Mouse (Mus musculus): ENCODE data around the gene Emb.

DNA sequence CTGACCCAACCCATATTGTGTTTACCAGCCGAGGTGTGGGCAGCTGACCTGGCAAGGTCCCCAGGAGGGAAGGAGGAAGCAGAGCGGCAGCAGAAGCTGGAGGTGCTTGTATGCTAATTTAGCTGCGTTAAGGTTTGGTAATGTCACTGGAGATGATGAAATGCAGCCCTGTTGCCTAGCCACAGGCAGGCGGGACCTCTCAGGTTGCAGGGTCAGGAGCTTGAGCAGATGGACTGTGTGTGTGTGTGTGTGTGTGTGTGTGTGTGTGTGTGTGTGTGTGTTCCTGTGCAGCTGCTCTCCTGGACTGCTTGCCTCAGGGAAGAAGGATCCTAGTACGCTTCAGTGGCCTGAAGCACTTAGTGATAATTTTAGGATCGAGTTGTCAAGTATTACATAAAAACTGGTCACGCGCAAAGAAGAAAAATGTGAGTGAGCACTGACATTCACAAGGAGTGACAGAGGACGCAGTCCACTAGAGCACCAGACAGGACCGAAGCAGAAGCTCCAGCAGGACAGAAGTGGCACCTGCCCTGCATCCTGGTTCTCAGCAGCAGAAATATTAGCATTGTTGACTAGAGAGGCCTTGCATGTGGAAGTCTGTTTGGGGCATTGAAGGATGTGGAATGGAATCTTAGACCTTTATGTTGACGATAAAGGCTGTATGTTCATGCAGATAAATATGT, 27.3 kb downstream of the Emb start:
- TF ChIP-seq POLR2A (IDR thresholded peaks at IDR 0.05; ENCODE audit: control insufficient read depth in 1 of 2, insufficient read depth in 1 of 2, low read depth in 1 of 2, low read length in 2 of 2, poor library complexity in 1 of 2) (no peak), CTCF (IDR thresholded peaks at IDR 0.05 in 2 of 3, conservative IDR thresholded peaks at IDR 0.05 in 1 of 3; ENCODE audit: control insufficient read depth in 1 of 3, insufficient read depth in 1 of 3, low read depth in 2 of 3, low read length in 3 of 3, poor library complexity in 1 of 3, severe bottlenecking in 1 of 3) (no peak), USF2 (IDR thresholded peaks at IDR 0.05; ENCODE audit: borderline replicate concordance in 1 of 2, insufficient read depth in 1 of 2, low read depth in 1 of 2, low read length in 2 of 2) (no peak), HCFC1 (IDR thresholded peaks at IDR 0.05; ENCODE audit: low read depth, low read length) (no peak), GATA1 (IDR thresholded peaks at IDR 0.05; ENCODE audit: low read depth, low read length) (no peak), MEF2A (IDR thresholded peaks at IDR 0.05; ENCODE audit: extremely low read depth, insufficient replicate concordance, low read depth, low read length, poor library complexity, severe bottlenecking) (no peak)

All from MEL (cell line).